Mouse (Mus musculus): ENCODE measurements at regions not wholly inside any gene's neighbourhood (a gene's known extent, or its start where the extent isn't known, plus 50 kb on each side); places are given as distances from the start of the nearest gene placed in this dataset.
"Not testable (repeated sequence)": the region's sequence is repeated elsewhere in the genome, so short reads cannot be mapped to it uniquely, and the experiment has no call there.

GRCm38 (mm10) chr14:46575414-46575813 lies 184.9 kb upstream of the Cdkn3 start:
- no peak for TF ChIP-seq CTCF (IDR thresholded peaks at IDR 0.05; ENCODE audit: low read depth)
- H3K4me1 ChIP-seq (ENCODE audit: insufficient read depth), result peaks cover 6% of the 10 kb centered on the region
- H3K9ac ChIP-seq, result no peak overlapping the region
- ATAC-seq (ENCODE audit: insufficient read depth) (no peak), DNase-seq (no peak)
- H3K27ac ChIP-seq (ENCODE audit: low read depth), result no peak overlapping the region
- no peaks in the 10 kb centered on the region for H3K36me3 ChIP-seq (ENCODE audit: insufficient read depth)
- no peak overlapping the region for H3K4me3 ChIP-seq (ENCODE audit: low read depth, low read length)
- H3K27me3 ChIP-seq (ENCODE audit: insufficient read depth, low read length), result no peaks in the 10 kb centered on the region
- H3K4me2 ChIP-seq, result no peak overlapping the region
- WGBS, result 68% methylated on average over 3 of the region's 3 CpGs
- H3K9me3 ChIP-seq (ENCODE audit: low read depth, low read length), result no peaks in the 10 kb centered on the region

GRCm38 (mm10) chr14:46573401-46573800 lies 182.9 kb upstream of the Bmp4 start:
- Histone ChIP-seq H3K27me3 (ENCODE audit: insufficient read depth, low read length) (no peaks in the 10 kb centered on the region), H3K27ac (ENCODE audit: low read depth) (no peak overlapping the region), H3K4me2 (no peak overlapping the region), H3K4me1 (ENCODE audit: insufficient read depth) (peaks cover 11% of the 10 kb centered on the region), H3K4me3 (ENCODE audit: low read depth, low read length) (no peak overlapping the region), H3K9ac (no peak overlapping the region), H3K9me3 (ENCODE audit: low read depth, low read length) (no peaks in the 10 kb centered on the region), H3K36me3 (ENCODE audit: insufficient read depth) (no peaks in the 10 kb centered on the region)
- ATAC-seq (ENCODE audit: insufficient read depth), result no peak
- no peak for DNase-seq
- WGBS, result 37% methylated on average over 6 of the region's 6 CpGs
- no peak for TF ChIP-seq CTCF (IDR thresholded peaks at IDR 0.05; ENCODE audit: low read depth)

- not testable (repeated sequence) for H3K9ac ChIP-seq; H3K36me3 ChIP-seq (ENCODE audit: insufficient read depth); ATAC-seq (ENCODE audit: insufficient read depth); H3K27ac ChIP-seq (ENCODE audit: low read depth); H3K4me3 ChIP-seq (ENCODE audit: low read depth, low read length); DNase-seq; H3K4me2 ChIP-seq; H3K27me3 ChIP-seq (ENCODE audit: insufficient read depth, low read length); H3K9me3 ChIP-seq (ENCODE audit: low read depth, low read length)
- peaks cover 11% of the 10 kb centered on the region for H3K4me1 ChIP-seq (ENCODE audit: insufficient read depth)
- 63% methylated on average over 2 of the region's 2 CpGs for WGBS
Measured at GRCm38 (mm10) chr14:46572972-46573371, 182.5 kb upstream of the Bmp4 start.

- Histone ChIP-seq H3K4me3 (ENCODE audit: low read depth, low read length) (no peak overlapping the region), H3K9me3 (ENCODE audit: low read depth, low read length) (no peaks in the 10 kb centered on the region), H3K4me1 (ENCODE audit: insufficient read depth) (peaks cover 18% of the 10 kb centered on the region), H3K9ac (no peak overlapping the region), H3K27me3 (ENCODE audit: insufficient read depth, low read length) (no peaks in the 10 kb centered on the region), H3K4me2 (no peak overlapping the region), H3K36me3 (ENCODE audit: insufficient read depth) (no peaks in the 10 kb centered on the region), H3K27ac (ENCODE audit: low read depth) (no peak overlapping the region)
- WGBS, result 85% methylated on average over 1 of the region's 1 CpGs
- ATAC-seq (ENCODE audit: insufficient read depth), result no peak
- TF ChIP-seq CTCF (IDR thresholded peaks at IDR 0.05; ENCODE audit: low read depth), result no peak
- DNase-seq, result no peak
Measured at GRCm38 (mm10) chr14:46571841-46572240, 181.4 kb upstream of the Bmp4 start.

- Histone ChIP-seq H3K9ac (no peak overlapping the region), H3K4me2 (0 out of 2 replicates have a peak overlapping the region, but pooled peaks have one; percentile 1), H3K36me3 (ENCODE audit: insufficient read depth) (no peaks in the 10 kb centered on the region), H3K27ac (ENCODE audit: low read depth) (no peak overlapping the region), H3K4me3 (ENCODE audit: low read depth, low read length) (no peak overlapping the region), H3K4me1 (ENCODE audit: insufficient read depth) (peaks cover 11% of the 10 kb centered on the region), H3K27me3 (ENCODE audit: insufficient read depth, low read length) (no peaks in the 10 kb centered on the region), H3K9me3 (ENCODE audit: low read depth, low read length) (no peaks in the 10 kb centered on the region)
- TF ChIP-seq CTCF (IDR thresholded peaks at IDR 0.05; ENCODE audit: low read depth), result 0 out of 2 replicates have a peak, but pooled peaks have one; percentile 1
- WGBS, result 36% methylated on average over 8 of the region's 8 CpGs
- peak; percentile 55 for DNase-seq
- no peak for ATAC-seq (ENCODE audit: insufficient read depth)
Measured at GRCm38 (mm10) chr14:46569273-46569672, 178.8 kb upstream of the Bmp4 start.

GRCm38 (mm10) chr14:46567411-46567780 lies 176.9 kb upstream of the Bmp4 start:
- H3K4me1 ChIP-seq (ENCODE audit: insufficient read depth), result peaks cover 11% of the 10 kb centered on the region
- no peak for TF ChIP-seq CTCF (IDR thresholded peaks at IDR 0.05; ENCODE audit: low read depth)
- ATAC-seq (ENCODE audit: insufficient read depth) (peak; percentile 30; the same call in 1 of the 2 replicates), DNase-seq (no peak)
- no peak overlapping the region for H3K4me3 ChIP-seq (ENCODE audit: low read depth, low read length)
- no peaks in the 10 kb centered on the region for H3K27me3 ChIP-seq (ENCODE audit: insufficient read depth, low read length)
- WGBS, result 33% methylated on average over 3 of the region's 3 CpGs
- peak overlapping the region; percentile 31; the same call in 1 of the 2 replicates for H3K27ac ChIP-seq (ENCODE audit: low read depth)
- H3K36me3 ChIP-seq (ENCODE audit: insufficient read depth), result no peaks in the 10 kb centered on the region
- no peaks in the 10 kb centered on the region for H3K9me3 ChIP-seq (ENCODE audit: low read depth, low read length)
- no peak overlapping the region for H3K9ac ChIP-seq
- no peak overlapping the region for H3K4me2 ChIP-seq

GRCm38 (mm10) chr14:46566681-46567410 lies 176.4 kb upstream of the Bmp4 start:
- peak; percentile 59 for DNase-seq

More at GRCm38 (mm10) chr14:46566681-46567410, 176.4 kb upstream of the Bmp4 start:
- Histone ChIP-seq H3K4me2 (no peak overlapping the region), H3K27ac (ENCODE audit: low read depth) (no peak overlapping the region), H3K9ac (no peak overlapping the region), H3K4me3 (ENCODE audit: low read depth, low read length) (no peak overlapping the region), H3K36me3 (ENCODE audit: insufficient read depth) (no peaks in the 10 kb centered on the region), H3K27me3 (ENCODE audit: insufficient read depth, low read length) (no peaks in the 10 kb centered on the region), H3K9me3 (ENCODE audit: low read depth, low read length) (no peaks in the 10 kb centered on the region), H3K4me1 (ENCODE audit: insufficient read depth) (peaks cover 11% of the 10 kb centered on the region)
- WGBS, result 16% methylated on average over 9 of the region's 9 CpGs
- no peak for TF ChIP-seq CTCF (IDR thresholded peaks at IDR 0.05; ENCODE audit: low read depth)
- peak; percentile 45; the same call in 1 of the 2 replicates for ATAC-seq (ENCODE audit: insufficient read depth)

All from lung, embryonic 14.5 days (tissue).